Mouse (Mus musculus) CH12.LX (cell line): ENCODE data around the gene Nos1ap. TPM values are rescaled to one million over a fixed set of nuclear protein-coding genes. Genes with fewer than 3 reads are reported as not detected.

Experiments used
- DNase-seq: peaks from one replicate; pipeline ENCODE4 v3.0.0-alpha.2; 2013; ENCODE audit errors: extremely low read depth
- H3K27ac ChIP-seq: 2 replicates; pipeline ENCODE4 v1.5.1; 2012; ENCODE audit warnings: low read depth, mild to moderate bottlenecking, control low read depth, moderate library complexity; ENCODE audit not compliant: insufficient read depth
- H3K27me3 ChIP-seq: replicated peaks from 2 replicates; pipeline ENCODE3; 2012; ENCODE audit warnings: inconsistent platforms
- H3K36me3 ChIP-seq, 2 experiments: replicated peaks in 1 of 2; 2 replicates each; pipeline versions ENCODE3 to v1.6.1; 2012; ENCODE audit warnings: inconsistent platforms in 1 of 2, low read length in 1 of 2, mild to moderate bottlenecking in 1 of 2, mixed read lengths in 1 of 2, moderate library complexity in 1 of 2; ENCODE audit not compliant: control insufficient read depth in 1 of 2, insufficient read depth in 1 of 2
- H3K4me1 ChIP-seq, 2 experiments: 2 replicates each; pipeline ENCODE4 v1.6.1; 2012; ENCODE audit warnings: inconsistent platforms in 1 of 2, moderate library complexity in 1 of 2; ENCODE audit not compliant: insufficient read depth in 2 of 2, control insufficient read depth in 1 of 2
- H3K4me2 ChIP-seq: 2 replicates; pipeline ENCODE4 v1.6.1; 2012; ENCODE audit warnings: low read depth, mild to moderate bottlenecking, control low read depth; ENCODE audit not compliant: poor library complexity, insufficient read depth, severe bottlenecking
- H3K4me3 ChIP-seq, 3 experiments: fragments of 150-350 bp in 1 of 3; sonication (generic) in 1 of 3; replicated peaks in 1 of 3; 2 replicates each; pipeline versions ENCODE3 to v1.5.1; 2011 to 2012; ENCODE audit warnings: low read depth in 2 of 3, low read length in 2 of 3, mild to moderate bottlenecking in 2 of 3, moderate library complexity in 2 of 3, control low read depth in 1 of 3, improper control_type of control experiment in 1 of 3, inconsistent platforms in 1 of 3, mixed read lengths in 1 of 3; ENCODE audit not compliant: poor library complexity in 1 of 3
- H3K79me2 ChIP-seq: replicated peaks from 2 replicates; pipeline ENCODE4 v1.6.1; 2012; ENCODE audit warnings: mild to moderate bottlenecking, moderate library complexity; ENCODE audit not compliant: control insufficient read depth, poor library complexity, insufficient read depth, severe bottlenecking; ENCODE audit errors: extremely low read depth
- H3K9ac ChIP-seq: 2 replicates; pipeline ENCODE4 v1.6.1; 2012; ENCODE audit warnings: low read depth, mild to moderate bottlenecking, control low read depth, moderate library complexity; ENCODE audit not compliant: insufficient read depth
- H3K9me3 ChIP-seq: replicated peaks from 2 replicates; pipeline ENCODE3; 2012; ENCODE audit warnings: low read length, inconsistent platforms, mixed read lengths
- CHD1 ChIP-seq: IDR thresholded peaks from 2 replicates; pipeline ENCODE4 v1.6.1; 2012; ENCODE audit warnings: low read depth, low read length, improper control_type of control experiment, inconsistent platforms
- CHD2 ChIP-seq: IDR thresholded peaks from 2 replicates; pipeline ENCODE4 v1.6.1; 2011; ENCODE audit warnings: low read length, improper control_type of control experiment
- CTCF ChIP-seq, 2 experiments: IDR thresholded peaks in 1 of 2; conservative IDR thresholded peaks in 1 of 2; 2 replicates each; pipeline ENCODE4 v1.5.1; 2011 to 2012; ENCODE audit warnings: low read depth in 2 of 2, low read length in 2 of 2, improper control_type of control experiment in 1 of 2, inconsistent platforms in 1 of 2, mild to moderate bottlenecking in 1 of 2, moderate library complexity in 1 of 2
- ELF1 ChIP-seq: IDR thresholded peaks from 2 replicates; pipeline ENCODE4 v1.6.1; 2014; ENCODE audit warnings: low read depth, mild to moderate bottlenecking, inconsistent platforms, low read length, improper control_type of control experiment
- EP300 ChIP-seq: IDR thresholded peaks from 2 replicates; pipeline ENCODE4 v1.6.1; 2011; ENCODE audit warnings: low read length, improper control_type of control experiment
- ETS1 ChIP-seq: conservative IDR thresholded peaks from 2 replicates; pipeline ENCODE4 v1.6.1; 2012; ENCODE audit warnings: low read depth, mild to moderate bottlenecking, inconsistent platforms, low read length, improper control_type of control experiment, moderate library complexity
- GABPA ChIP-seq: IDR thresholded peaks from 2 replicates; pipeline ENCODE4 v1.6.1; 2012; ENCODE audit warnings: low read depth, low read length, improper control_type of control experiment, inconsistent platforms; ENCODE audit not compliant: insufficient replicate concordance
- HCFC1 ChIP-seq: IDR thresholded peaks from 2 replicates; pipeline ENCODE4 v1.6.1; 2012; ENCODE audit warnings: low read depth, mild to moderate bottlenecking, inconsistent platforms, low read length, improper control_type of control experiment
- IRF4 ChIP-seq: IDR thresholded peaks from 2 replicates; pipeline ENCODE4 v1.6.1; 2014; ENCODE audit warnings: low read depth, mild to moderate bottlenecking, inconsistent platforms, low read length, improper control_type of control experiment
- JUN ChIP-seq: IDR thresholded peaks from 2 replicates; pipeline ENCODE4 v1.6.1; 2011; ENCODE audit warnings: low read depth, mild to moderate bottlenecking, low read length, improper control_type of control experiment, moderate library complexity; ENCODE audit not compliant: insufficient read depth
- KAT2A ChIP-seq: IDR thresholded peaks from 2 replicates; pipeline ENCODE4 v1.6.1; 2012; ENCODE audit warnings: low read length, improper control_type of control experiment, inconsistent platforms; ENCODE audit not compliant: insufficient replicate concordance
- MAFK ChIP-seq: IDR thresholded peaks from 2 replicates; pipeline ENCODE4 v1.6.1; 2011; ENCODE audit warnings: low read length, improper control_type of control experiment; ENCODE audit not compliant: insufficient replicate concordance
- MEF2A ChIP-seq: IDR thresholded peaks from 2 replicates; pipeline ENCODE4 v1.6.1; 2014; ENCODE audit warnings: low read depth, mild to moderate bottlenecking, inconsistent platforms, low read length, improper control_type of control experiment, borderline replicate concordance
- MYC ChIP-seq: IDR thresholded peaks from 2 replicates; pipeline ENCODE4 v1.6.1; 2011; ENCODE audit warnings: low read depth, mild to moderate bottlenecking, improper control_type of control experiment, low read length
- NELFE ChIP-seq: IDR thresholded peaks from 2 replicates; pipeline ENCODE4 v1.6.1; 2011; ENCODE audit warnings: low read depth, low read length, improper control_type of control experiment
- NRF1 ChIP-seq: IDR thresholded peaks from 2 replicates; pipeline ENCODE4 v1.6.1; 2014; ENCODE audit warnings: low read depth, mild to moderate bottlenecking, inconsistent platforms, low read length, improper control_type of control experiment, moderate library complexity
- PAX5 ChIP-seq: IDR thresholded peaks from 2 replicates; pipeline ENCODE4 v1.6.1; 2012; ENCODE audit warnings: low read length, inconsistent platforms, mixed read lengths
- POLR2AphosphoS2 ChIP-seq: IDR thresholded peaks from 2 replicates; pipeline ENCODE4 v1.6.1; 2011; ENCODE audit warnings: low read depth, low read length, improper control_type of control experiment
- RAD21 ChIP-seq: IDR thresholded peaks from 2 replicates; pipeline ENCODE4 v1.6.1; 2011; ENCODE audit warnings: low read depth, mild to moderate bottlenecking, low read length, improper control_type of control experiment, moderate library complexity
- RCOR1 ChIP-seq: conservative IDR thresholded peaks from 2 replicates; pipeline ENCODE4 v1.6.1; 2012; ENCODE audit warnings: low read depth, mild to moderate bottlenecking, inconsistent platforms, low read length, improper control_type of control experiment
- SIN3A ChIP-seq: IDR thresholded peaks from 2 replicates; pipeline ENCODE4 v1.6.1; 2012; ENCODE audit warnings: low read length, improper control_type of control experiment, inconsistent platforms
- SMC3 ChIP-seq: IDR thresholded peaks from 2 replicates; pipeline ENCODE4 v1.6.1; 2011; ENCODE audit warnings: low read depth, low read length, improper control_type of control experiment
- TBP ChIP-seq: conservative IDR thresholded peaks from 2 replicates; pipeline ENCODE4 v1.6.1; 2011; ENCODE audit warnings: low read depth, low read length, improper control_type of control experiment
- TCF12 ChIP-seq: IDR thresholded peaks from 2 replicates; pipeline ENCODE4 v1.6.1; 2014; ENCODE audit warnings: low read depth, mild to moderate bottlenecking, inconsistent platforms, low read length, improper control_type of control experiment
- UBTF ChIP-seq: IDR thresholded peaks from 2 replicates; pipeline ENCODE4 v1.6.1; 2012; ENCODE audit warnings: low read depth, mild to moderate bottlenecking, inconsistent platforms, low read length, improper control_type of control experiment, moderate library complexity
- USF2 ChIP-seq: conservative IDR thresholded peaks from 2 replicates; pipeline ENCODE4 v1.6.1; 2011; ENCODE audit warnings: low read depth, low read length, improper control_type of control experiment
- ZC3H11A ChIP-seq: IDR thresholded peaks from 2 replicates; pipeline ENCODE4 v1.6.1; 2012; ENCODE audit warnings: low read depth, mild to moderate bottlenecking, inconsistent platforms, low read length, improper control_type of control experiment
- ZKSCAN1 ChIP-seq: IDR thresholded peaks from 2 replicates; pipeline ENCODE4 v1.6.1; 2012; ENCODE audit warnings: low read depth, inconsistent platforms, low read length, improper control_type of control experiment, borderline replicate concordance
- ZMIZ1 ChIP-seq: IDR thresholded peaks from 2 replicates; pipeline ENCODE4 v1.6.1; 2012; ENCODE audit warnings: low read depth, mild to moderate bottlenecking, inconsistent platforms, low read length, improper control_type of control experiment
- ZNF384 ChIP-seq: IDR thresholded peaks from 2 replicates; pipeline ENCODE4 v1.6.1; 2012; ENCODE audit warnings: low read depth, low read length, improper control_type of control experiment, inconsistent platforms
- dilution Hi-C: fragments of 300-500 bp; cut with MboI; formaldehyde crosslinking; loops from 2 replicates; pipeline ENCODE4 v1.14.3; 2020; ENCODE audit warnings: low sequenced_read_pairs; ENCODE audit not compliant: extremely low pct_unique_long_range_greater_than_20kb, extremely low pct_ligation_motif_present
- in situ Hi-C: fragments of 300-500 bp; cut with MboI; formaldehyde crosslinking; loops from 3 replicates; pipeline ENCODE4 v1.14.3; 2019; ENCODE audit warnings: low sequenced_read_pairs, low pct_ligation_motif_present, low pct_unique_long_range_greater_than_20kb, mixed read lengths
- polyA plus RNA-seq: library from polyadenylated mRNA; unstranded; fragments of >175 nt; gene quantifications from 2 replicates; pipeline ENCODE4 v1.2.1, GENCODE M21; 2012; ENCODE audit warnings: low read depth; ENCODE audit not compliant: insufficient read length
- total RNA-seq, 2 experiments: library from RNA; depleted of rRNA; stranded (reverse); fragments of 300-350 nt in 1 of 2; fragments of >200 nt in 1 of 2; gene quantifications; 2 replicates each; pipeline ENCODE4 v1.2.3; 2012 to 2014

The Nos1ap gene
- total and polyA plus RNA-seq, 3 experiments: not detected

GRCm38 (mm10) chr1:170538481-170539061, 51.1 kb downstream of the Nos1ap start:
- DNase-seq: no peak
- H3K79me2 ChIP-seq: no peaks in the 10 kb centered on the region
- H3K4me2 ChIP-seq: no peak overlapping the region
- H3K9me3 ChIP-seq: peaks cover 3% of the 10 kb centered on the region
- no peak overlapping the region for H3K9ac ChIP-seq
- H3K4me3 ChIP-seq: no peak overlapping the region
- no peak overlapping the region for H3K27ac ChIP-seq
- no peaks in the 10 kb centered on the region for H3K36me3 ChIP-seq
- in situ Hi-C loops: no loop called here
- H3K4me1 ChIP-seq: peaks cover 0 to 4% of the 10 kb centered on the region in 2 experiments; a peak in 1 of 4 replicates
- dilution Hi-C loops: no loop called here
- TF ChIP-seq NRF1 (no peak), TBP (no peak), POLR2AphosphoS2 (no peak), JUN (no peak), CTCF (conservative IDR thresholded peaks at IDR 0.05 in 1 of 2, IDR thresholded peaks at IDR 0.05 in 1 of 2; ENCODE audit: low read depth in 2 of 2, low read length in 2 of 2) (no peak), GABPA (no peak)
- TF ChIP-seq, all 38 proteins: peak for 0
- no peaks in the 10 kb centered on the region for H3K27me3 ChIP-seq

DNA sequence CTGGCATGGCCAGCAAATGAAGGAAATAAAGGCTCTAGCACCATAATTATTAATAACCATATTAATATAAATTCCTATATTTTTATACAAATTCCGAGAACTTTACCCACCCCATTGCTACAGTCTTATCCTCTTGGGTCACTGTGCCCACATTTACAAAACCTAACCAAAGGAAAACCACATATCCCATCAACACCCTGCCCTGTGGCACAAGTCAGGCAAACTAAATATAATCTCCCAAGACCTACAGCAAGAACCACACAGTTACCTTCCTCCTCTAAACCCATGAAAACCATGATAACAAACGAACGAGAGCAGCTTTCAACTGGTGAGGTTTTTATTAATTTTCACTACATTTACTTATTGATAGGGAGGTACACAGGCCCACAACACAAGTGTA, 53.3 kb downstream of the Nos1ap start:
- dilution Hi-C loops: no loop called here
- no peak overlapping the region for H3K27ac ChIP-seq
- H3K4me2 ChIP-seq: no peak overlapping the region

DNA sequence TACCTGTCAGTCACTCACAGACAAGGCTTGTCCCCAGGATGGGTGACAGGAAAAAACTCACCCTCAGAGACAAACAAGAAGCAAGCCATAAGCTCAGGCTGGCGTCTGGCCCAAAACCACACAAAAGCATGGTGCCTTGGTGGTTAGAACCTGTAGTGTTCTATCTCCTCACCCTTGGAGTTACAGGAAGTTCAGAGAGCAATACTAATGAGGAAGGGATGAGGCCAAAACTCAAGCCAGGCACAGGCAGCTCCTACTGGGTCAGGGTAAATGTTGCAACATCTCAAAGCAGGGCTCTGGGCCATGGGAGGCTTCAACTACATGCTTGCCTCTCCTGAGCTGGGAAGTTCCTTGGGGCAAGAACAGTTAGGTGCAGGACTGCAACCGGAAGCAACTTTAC, 54.4 kb downstream of the Nos1ap start:
- Histone ChIP-seq H3K27ac (no peak overlapping the region), H3K4me2 (no peak overlapping the region), H3K4me3 (no peak overlapping the region), H3K79me2 (no peaks in the 10 kb centered on the region), H3K9me3 (no peaks in the 10 kb centered on the region), H3K27me3 (no peaks in the 10 kb centered on the region), H3K4me1 (peaks cover 0 to 4% of the 10 kb centered on the region in 2 experiments; a peak in 1 of 4 replicates), H3K36me3 (no peaks in the 10 kb centered on the region), H3K9ac (no peak overlapping the region)
- in situ Hi-C loops (no loop called here), dilution Hi-C loops (no loop called here)
- no peak for DNase-seq
- TF ChIP-seq ETS1 (no peak), USF2 (no peak), KAT2A (no peak), PAX5 (no peak), NELFE (no peak), NRF1 (no peak), MYC (no peak), MAFK (no peak), ELF1 (no peak), RAD21 (no peak), SIN3A (no peak), TCF12 (no peak), ZKSCAN1 (no peak), EP300 (no peak), HCFC1 (no peak)

More for the DNA sequence above, 53.3 kb downstream of the Nos1ap start:
- Histone ChIP-seq H3K4me3 (no peak overlapping the region), H3K79me2 (no peaks in the 10 kb centered on the region), H3K36me3 (no peaks in the 10 kb centered on the region), H3K9me3 (peaks cover 3% of the 10 kb centered on the region), H3K9ac (no peak overlapping the region), H3K4me1 (peaks cover 0 to 4% of the 10 kb centered on the region in 2 experiments; a peak in 1 of 4 replicates), H3K27me3 (no peaks in the 10 kb centered on the region)
- in situ Hi-C loops: no loop called here
- no peak for DNase-seq
- TF ChIP-seq RAD21 (no peak), MYC (no peak), CHD1 (no peak), SMC3 (no peak), MEF2A (no peak), ETS1 (no peak), EP300 (no peak), CHD2 (no peak), UBTF (no peak), RCOR1 (no peak), USF2 (no peak), IRF4 (no peak), ZC3H11A (no peak), POLR2AphosphoS2 (no peak), PAX5 (no peak), NELFE (no peak), ZMIZ1 (no peak), ZNF384 (no peak)
